Mouse (Mus musculus): ENCODE results near the gene Zfp445. TPM values are rescaled to one million over a fixed set of nuclear protein-coding genes. Genes with fewer than 3 reads are reported as not detected.

The Zfp445 gene
- total and polyA plus RNA-seq, 3 experiments: 25.4 to 61.5 (median 45.5) TPM

- no peak for TF ChIP-seq MAX (IDR thresholded peaks at IDR 0.05; ENCODE audit: low read length)
Measured at GRCm38 (mm10) chr9:122845621-122846020, 20.2 kb downstream of the Zfp445 start (continued).

- Histone ChIP-seq H3K4me3 (ENCODE audit: control insufficient read depth in 1 of 2, insufficient read depth in 1 of 2, low read depth in 2 of 2, low read length in 2 of 2) (no peak within 1 kb of the TSS), H3K36me3 (ENCODE audit: control insufficient read depth in 1 of 2, insufficient read depth in 2 of 2, low read length in 2 of 2) (no peaks in the 10 kb centered on the region), H3K27ac (ENCODE audit: control insufficient read depth, low read depth, low read length) (no peak within 1 kb of the TSS), H3K79me2 (ENCODE audit: control insufficient read depth, insufficient read depth, low read length, poor library complexity) (no peaks in the 10 kb centered on the region), H3K4me1 (ENCODE audit: control insufficient read depth in 1 of 2, insufficient read depth in 2 of 2, low read length in 2 of 2) (no peaks in the 10 kb centered on the region), H3K9me3 (replicated peaks; ENCODE audit: insufficient read depth, low read length) (no peaks in the 10 kb centered on the region), H3K27me3 (ENCODE audit: control insufficient read depth in 1 of 2, insufficient read depth in 2 of 2, low read length in 2 of 2) (no peaks in the 10 kb centered on the region), H3K9ac (ENCODE audit: control insufficient read depth, low read depth, low read length, poor library complexity, severe bottlenecking) (no peak within 1 kb of the TSS)
- no peak for DNase-seq (ENCODE audit: low read depth, low spot score)
- no peak for TF ChIP-seq UBTF (IDR thresholded peaks at IDR 0.05; ENCODE audit: borderline replicate concordance, insufficient read depth, low read depth, low read length)
- TF ChIP-seq JUND (IDR thresholded peaks at IDR 0.05; ENCODE audit: low read depth, low read length): no peak
- TF ChIP-seq CHD1 (IDR thresholded peaks at IDR 0.05; ENCODE audit: low read depth, low read length): no peak
- TF ChIP-seq RCOR1 (IDR thresholded peaks at IDR 0.05; ENCODE audit: low read depth, low read length): no peak
- no peak for TF ChIP-seq TBP (IDR thresholded peaks at IDR 0.05; ENCODE audit: low read depth, low read length)
- TF ChIP-seq ZNF384 (IDR thresholded peaks at IDR 0.05; ENCODE audit: low read depth, low read length): no peak
- TF ChIP-seq POLR2AphosphoS2 (IDR thresholded peaks at IDR 0.05; ENCODE audit: low read length): no peak
- TF ChIP-seq MAX (IDR thresholded peaks at IDR 0.05; ENCODE audit: low read length): no peak
- no peak for TF ChIP-seq GATA1 (IDR thresholded peaks at IDR 0.05; ENCODE audit: low read depth, low read length)
- TF ChIP-seq ZMIZ1 (IDR thresholded peaks at IDR 0.05; ENCODE audit: low read depth, low read length): no peak
Measured at GRCm38 (mm10) chr9:122843760-122844159, 22.0 kb downstream of the Zfp445 start, which contains the start of gene Gm35549. TSS of gene Gm35549 (minus strand) at chr9:122844035.

- no peak for DNase-seq (ENCODE audit: low read depth, low spot score)
- no peaks in the 10 kb centered on the region for H3K36me3 ChIP-seq (ENCODE audit: control insufficient read depth in 1 of 2, insufficient read depth in 2 of 2, low read length in 2 of 2)
- H3K4me3 ChIP-seq (ENCODE audit: control insufficient read depth in 1 of 2, insufficient read depth in 1 of 2, low read depth in 2 of 2, low read length in 2 of 2): no peak overlapping the region
- no peak overlapping the region for H3K9ac ChIP-seq (ENCODE audit: control insufficient read depth, low read depth, low read length, poor library complexity, severe bottlenecking)
- no peaks in the 10 kb centered on the region for H3K79me2 ChIP-seq (ENCODE audit: control insufficient read depth, insufficient read depth, low read length, poor library complexity)
- no peak for TF ChIP-seq ETS1 (IDR thresholded peaks at IDR 0.05; ENCODE audit: low read depth, low read length)
- TF ChIP-seq ZNF384 (IDR thresholded peaks at IDR 0.05; ENCODE audit: low read depth, low read length): no peak
- TF ChIP-seq CTCF (IDR thresholded peaks at IDR 0.05 in 2 of 3, conservative IDR thresholded peaks at IDR 0.05 in 1 of 3; ENCODE audit: control insufficient read depth in 1 of 3, insufficient read depth in 1 of 3, low read depth in 2 of 3, low read length in 3 of 3, poor library complexity in 1 of 3, severe bottlenecking in 1 of 3): no peak; a peak in 1 of 6 replicates
- TF ChIP-seq POLR2A (IDR thresholded peaks at IDR 0.05; ENCODE audit: control insufficient read depth in 1 of 2, insufficient read depth in 1 of 2, low read depth in 1 of 2, low read length in 2 of 2, poor library complexity in 1 of 2): no peak
- TF ChIP-seq TCF12 (IDR thresholded peaks at IDR 0.05; ENCODE audit: low read depth, low read length): no peak
- TF ChIP-seq ZMIZ1 (IDR thresholded peaks at IDR 0.05; ENCODE audit: low read depth, low read length): no peak
- no peak for TF ChIP-seq MXI1 (IDR thresholded peaks at IDR 0.05; ENCODE audit: low read depth, low read length)
- TF ChIP-seq E2F4 (IDR thresholded peaks at IDR 0.05; ENCODE audit: borderline replicate concordance, low read depth, low read length): no peak
- no peak for TF ChIP-seq CHD2 (IDR thresholded peaks at IDR 0.05; ENCODE audit: low read length)
- no peak for TF ChIP-seq MAZ (IDR thresholded peaks at IDR 0.05; ENCODE audit: low read depth, low read length)
- TF ChIP-seq USF1 (IDR thresholded peaks at IDR 0.05; ENCODE audit: low read depth, low read length): no peak
- TF ChIP-seq MAX (IDR thresholded peaks at IDR 0.05; ENCODE audit: low read length): no peak
- TF ChIP-seq MEF2A (IDR thresholded peaks at IDR 0.05; ENCODE audit: extremely low read depth, insufficient replicate concordance, low read depth, low read length, poor library complexity, severe bottlenecking): no peak
- TF ChIP-seq POLR2AphosphoS2 (IDR thresholded peaks at IDR 0.05; ENCODE audit: low read length): no peak
- no peak for TF ChIP-seq RAD21 (IDR thresholded peaks at IDR 0.05; ENCODE audit: low read depth, low read length)
- no peak for TF ChIP-seq CHD1 (IDR thresholded peaks at IDR 0.05; ENCODE audit: low read depth, low read length)
- no peak for TF ChIP-seq USF2 (IDR thresholded peaks at IDR 0.05; ENCODE audit: borderline replicate concordance in 1 of 2, insufficient read depth in 1 of 2, low read depth in 1 of 2, low read length in 2 of 2)
- TF ChIP-seq RCOR1 (IDR thresholded peaks at IDR 0.05; ENCODE audit: low read depth, low read length): no peak
- no peak for TF ChIP-seq SIN3A (IDR thresholded peaks at IDR 0.05; ENCODE audit: low read length)
- H3K9me3 ChIP-seq (replicated peaks; ENCODE audit: insufficient read depth, low read length): no peaks in the 10 kb centered on the region
- no peaks in the 10 kb centered on the region for H3K27me3 ChIP-seq (ENCODE audit: control insufficient read depth in 1 of 2, insufficient read depth in 2 of 2, low read length in 2 of 2)
- no peak overlapping the region for H3K27ac ChIP-seq (ENCODE audit: control insufficient read depth, low read depth, low read length)
- H3K4me1 ChIP-seq (ENCODE audit: control insufficient read depth in 1 of 2, insufficient read depth in 2 of 2, low read length in 2 of 2): no peaks in the 10 kb centered on the region
Measured at GRCm38 (mm10) chr9:122837680-122838079, 28.1 kb downstream of the Zfp445 start.

All from MEL (cell line).